Mouse (Mus musculus): ENCODE measurements around the gene Hace1.

DNA sequence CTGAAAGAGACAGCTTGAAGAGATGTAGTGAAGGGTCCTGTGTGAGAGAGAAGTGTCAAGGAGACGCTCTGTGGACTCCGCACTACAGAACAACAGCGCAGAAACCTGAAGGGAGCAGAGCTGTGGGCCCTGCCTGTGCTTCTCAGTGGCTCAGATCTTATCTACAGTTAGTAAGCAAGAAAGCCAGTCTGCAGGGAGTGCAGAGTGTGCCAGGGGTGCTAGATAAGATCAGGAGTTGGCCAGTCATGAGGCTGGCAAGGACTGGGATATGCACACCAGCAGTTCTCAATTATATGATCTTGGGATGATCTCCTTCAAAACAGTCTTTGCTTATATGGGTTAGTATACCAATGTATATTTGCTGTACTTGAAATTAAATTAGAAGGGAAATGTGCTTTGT, 121.3 kb downstream of the Hace1 start:
- TF ChIP-seq CTCF (IDR thresholded peaks at IDR 0.05), result no peak
- no peak for TF ChIP-seq EP300 (IDR thresholded peaks at IDR 0.05)

All from lung, postnatal 0 days (tissue).